8 mouse cellular contexts compared by ENCODE assay signal in the genomic region with DNA sequence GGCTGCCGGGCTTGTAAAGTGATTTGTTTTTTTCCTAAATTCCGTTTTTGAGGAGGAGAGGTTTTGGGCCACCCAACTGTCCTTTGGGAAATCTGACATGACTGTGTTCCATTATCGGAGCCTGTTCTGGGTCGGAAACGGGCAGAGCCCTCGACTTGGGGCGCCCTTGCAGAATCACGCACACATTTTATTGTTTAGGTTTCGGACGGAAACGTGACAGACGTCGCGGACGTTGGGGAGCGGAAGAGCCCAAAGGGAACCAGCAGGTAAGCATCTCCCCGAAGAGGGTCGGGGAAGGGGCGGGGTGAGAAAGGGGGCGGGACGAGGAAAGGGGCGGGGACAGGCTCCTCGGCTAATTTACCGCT. TPM values are rescaled to one million over a fixed set of nuclear protein-coding genes. Genes with fewer than 3 reads are reported as not detected.
DNase-seq lines count a peak whose midpoint lies in the region; ATAC-seq and TF ChIP-seq lines count a peak whose summit lies in the region.

No protein-coding gene starts in this region.

- 1% methylated on average over 24 of the region's 24 CpGs for WGBS in heart, embryonic 11.5 days (ENCODE audit: insufficient replicate concordance)
- whole genome bisulfite sequencing in forebrain, embryonic 14.5 days = 1% methylated on average over 24 of the region's 24 CpGs
- under 1% methylated on average over 24 of the region's 24 CpGs for WGBS in liver, embryonic 15.5 days (ENCODE audit: insufficient replicate concordance)

- H3K4me2 ChIP-seq in heart, embryonic 11.5 days = peak overlapping the region; percentile 76
- H3K4me2 ChIP-seq in CH12.LX (ENCODE audit: insufficient read depth, low read depth, poor library complexity, severe bottlenecking) = peak overlapping the region; percentile 67; the same call in 1 of the 2 replicates
- H3K4me2 ChIP-seq in forebrain, embryonic 14.5 days (ENCODE audit: low read length) = peak overlapping the region; percentile 74
- H3K4me2 ChIP-seq in liver, embryonic 15.5 days = peak overlapping the region; percentile 86

- H3K36me3 ChIP-seq in heart, embryonic 11.5 days (ENCODE audit: control insufficient read depth, insufficient read depth, low read length) = peaks cover 2% of the 10 kb centered on the region; the same call in 1 of the 2 replicates
- H3K36me3 ChIP-seq in CH12.LX (replicated peaks in 1 of 2; ENCODE audit: control insufficient read depth in 1 of 2, insufficient read depth in 1 of 2, low read length in 1 of 2) = peaks cover 10 to 20% of the 10 kb centered on the region in 2 experiments
- peaks cover 14% of the 10 kb centered on the region for H3K36me3 ChIP-seq in forebrain, embryonic 14.5 days (ENCODE audit: control insufficient read depth, insufficient read depth, low read length)
- H3K36me3 ChIP-seq in liver, embryonic 15.5 days (replicated peaks) = peaks cover 14% of the 10 kb centered on the region

- H3K27me3 ChIP-seq in heart, embryonic 11.5 days (ENCODE audit: control insufficient read depth, insufficient read depth, low read length) = no peaks in the 10 kb centered on the region
- H3K27me3 ChIP-seq in CH12.LX (replicated peaks) = peaks cover 2% of the 10 kb centered on the region
- H3K27me3 ChIP-seq in forebrain, embryonic 14.5 days (replicated peaks; ENCODE audit: control insufficient read depth, insufficient read depth, low read length) = no peaks in the 10 kb centered on the region
- no peaks in the 10 kb centered on the region for H3K27me3 ChIP-seq in liver, embryonic 15.5 days

- intact Hi-C loops in gastrocnemius, postnatal 14 days (cut with DNase I; ENCODE audit: low total_unique reads) = no loop called here

- TF ChIP-seq RAD21 in CH12.LX (IDR thresholded peaks at IDR 0.05; ENCODE audit: low read depth, low read length) = no peak

- peak overlapping the region; percentile 73 for H3K9ac ChIP-seq in heart, embryonic 11.5 days (ENCODE audit: low read depth, low read length)
- peak overlapping the region; percentile 33 for H3K9ac ChIP-seq in CH12.LX (ENCODE audit: insufficient read depth, low read depth)
- peak overlapping the region; percentile 89 for H3K9ac ChIP-seq in forebrain, embryonic 14.5 days (ENCODE audit: low read length)
- peak overlapping the region; percentile 86 for H3K9ac ChIP-seq in liver, embryonic 15.5 days

- dilution Hi-C loops in CH12.LX (cut with MboI; ENCODE audit: extremely low pct_ligation_motif_present, extremely low pct_unique_long_range_greater_than_20kb, low sequenced_read_pairs) = no loop called here

- no peaks in the 10 kb centered on the region for H3K9me3 ChIP-seq in heart, embryonic 11.5 days (replicated peaks; ENCODE audit: control insufficient read depth, low read length)
- H3K9me3 ChIP-seq in CH12.LX (replicated peaks; ENCODE audit: low read length) = no peaks in the 10 kb centered on the region
- no peaks in the 10 kb centered on the region for H3K9me3 ChIP-seq in forebrain, embryonic 14.5 days (replicated peaks; ENCODE audit: control insufficient read depth, low read length)
- no peaks in the 10 kb centered on the region for H3K9me3 ChIP-seq in liver, embryonic 15.5 days (replicated peaks)

- no peak for ATAC-seq in heart, embryonic 11.5 days (replicated peaks; ENCODE audit: insufficient number of reproducible peaks, low FRiP score, low TSS enrichment)
- ATAC-seq in forebrain, embryonic 14.5 days = no peak
- ATAC-seq in liver, embryonic 15.5 days (ENCODE audit: insufficient read depth) = no peak

- no peak for TF ChIP-seq CTCF in CH12.LX (conservative IDR thresholded peaks at IDR 0.05 in 1 of 2, IDR thresholded peaks at IDR 0.05 in 1 of 2; ENCODE audit: low read depth in 2 of 2, low read length in 2 of 2)

- H3K4me1 ChIP-seq in heart, embryonic 11.5 days (ENCODE audit: control insufficient read depth, insufficient read depth, low read length) = peaks cover 7% of the 10 kb centered on the region
- H3K4me1 ChIP-seq in CH12.LX (ENCODE audit: control insufficient read depth in 1 of 2, insufficient read depth in 2 of 2) = peaks cover 4 to 15% of the 10 kb centered on the region in 2 experiments; a peak in 3 of 4 replicates
- peaks cover 6% of the 10 kb centered on the region for H3K4me1 ChIP-seq in forebrain, embryonic 14.5 days (ENCODE audit: control insufficient read depth, insufficient read depth, low read length)
- peaks cover 20% of the 10 kb centered on the region for H3K4me1 ChIP-seq in liver, embryonic 15.5 days (replicated peaks)

- DNase-seq in heart, adult 11 months = no peak
- no peak for DNase-seq in CH12.LX (ENCODE audit: extremely low read depth)
- no peak for DNase-seq in forebrain, embryonic 14.5 days (ENCODE audit: low spot score)
- DNase-seq in adrenal gland, postnatal 14 days = no peak
- no peak for DNase-seq in urinary bladder, postnatal 25 days (ENCODE audit: low spot score)
- DNase-seq in gastrocnemius, postnatal 14 days = no peak

- in situ Hi-C loops in CH12.LX (cut with MboI; ENCODE audit: low pct_ligation_motif_present, low pct_unique_long_range_greater_than_20kb, low sequenced_read_pairs) = no loop called here

- peak overlapping the region; percentile 77 for H3K4me3 ChIP-seq in heart, embryonic 11.5 days (ENCODE audit: low read depth, low read length)
- H3K4me3 ChIP-seq in CH12.LX (replicated peaks in 1 of 3; ENCODE audit: low read depth in 2 of 3, low read length in 2 of 3, poor library complexity in 1 of 3) = peak overlapping the region; percentile 30 to 60 (median 52)
- peak overlapping the region; percentile 83 for H3K4me3 ChIP-seq in forebrain, embryonic 14.5 days (ENCODE audit: low read depth, low read length)
- peak overlapping the region; percentile 91 for H3K4me3 ChIP-seq in liver, embryonic 15.5 days (replicated peaks)

- no peak for TF ChIP-seq EP300 in CH12.LX (IDR thresholded peaks at IDR 0.05; ENCODE audit: low read length)

- peaks cover 5% of the 10 kb centered on the region for H3K79me2 ChIP-seq in CH12.LX (replicated peaks; ENCODE audit: control insufficient read depth, extremely low read depth, insufficient read depth, poor library complexity, severe bottlenecking)

- peak; percentile 43 for TF ChIP-seq POLR2A in CH12.LX (IDR thresholded peaks at IDR 0.05; ENCODE audit: low read depth, low read length)

- peak overlapping the region; percentile 75 for H3K27ac ChIP-seq in heart, embryonic 11.5 days (ENCODE audit: low read depth, low read length)
- no peak overlapping the region for H3K27ac ChIP-seq in CH12.LX (ENCODE audit: insufficient read depth, low read depth)
- H3K27ac ChIP-seq in forebrain, embryonic 14.5 days (ENCODE audit: low read depth, low read length) = peak overlapping the region; percentile 94
- H3K27ac ChIP-seq in liver, embryonic 15.5 days (replicated peaks) = peak overlapping the region; percentile 95

TF ChIP-seq in CH12.LX, 34 proteins besides CTCF, POLR2A, EP300 and RAD21:
- 0 out of 2 replicates have a peak, but pooled peaks have one; percentile 16 for TF ChIP-seq POLR2AphosphoS2 (IDR thresholded peaks at IDR 0.05; ENCODE audit: low read depth, low read length)
- TF ChIP-seq MAFK (IDR thresholded peaks at IDR 0.05; ENCODE audit: insufficient replicate concordance, low read length) = no peak
- no peak for TF ChIP-seq PAX5 (IDR thresholded peaks at IDR 0.05; ENCODE audit: low read length)
- no peak for TF ChIP-seq UBTF (IDR thresholded peaks at IDR 0.05; ENCODE audit: low read depth, low read length)
- TF ChIP-seq USF2 (conservative IDR thresholded peaks at IDR 0.05; ENCODE audit: low read depth, low read length) = no peak
- TF ChIP-seq BHLHE40 (IDR thresholded peaks at IDR 0.05; ENCODE audit: low read depth, low read length) = peak; percentile 89
- peak; percentile 48 for TF ChIP-seq MAX (IDR thresholded peaks at IDR 0.05; ENCODE audit: low read length)
- no peak for TF ChIP-seq ZKSCAN1 (IDR thresholded peaks at IDR 0.05; ENCODE audit: borderline replicate concordance, low read depth, low read length)
- TF ChIP-seq JUND (conservative IDR thresholded peaks at IDR 0.05; ENCODE audit: low read depth, low read length) = no peak
- TF ChIP-seq TBP (conservative IDR thresholded peaks at IDR 0.05; ENCODE audit: low read depth, low read length) = 0 out of 2 replicates have a peak, but pooled peaks have one; percentile 8
- no peak for TF ChIP-seq ETS1 (conservative IDR thresholded peaks at IDR 0.05; ENCODE audit: low read depth, low read length)

RNA-seq across cellular contexts. Expression of a gene that starts 0.6 kb away (rescaled TPM):
- polyA plus RNA-seq in heart, embryonic 11.5 days (2014; fragmentation: Nextera tagmentation; extraction: Ambion mirVana) = 7.3 and 12.8 TPM in 2 replicates
- total RNA-seq in CH12.LX (2012; rRNA removed) = 19.6 and 20.2 TPM in 2 replicates
- total RNA-seq in CH12.LX (2014; rRNA removed) = 18.0 and 20.3 TPM in 2 replicates
- 16.9 and 20.0 TPM in 2 replicates for polyA plus RNA-seq in CH12.LX (2012; ENCODE audit: insufficient read length, low read depth)
- 13.2 and 21.5 TPM in 2 replicates for polyA plus RNA-seq in forebrain, embryonic 14.5 days (2014; fragmentation: Nextera tagmentation; extraction: Ambion mirVana)
- polyA plus RNA-seq in liver, embryonic 15.5 days (2015; fragmentation: Nextera tagmentation; extraction: Ambion mirVana) = 3.3 and 3.6 TPM in 2 replicates
- 32.0 and 42.9 TPM in 2 replicates for total RNA-seq in adrenal gland, postnatal 14 days (2021)
- total RNA-seq in gastrocnemius, postnatal 14 days (2021) = 10 to 100 TPM; 19.2 to 24.1 TPM

Comparison
In these comparisons a context has a peak if more than half of its experiments do, and no peak if none do; other contexts are left out.
1. H3K9ac ChIP-seq: peak in every context shown above with its lines; median percentile 89 in forebrain, embryonic 14.5 days; 86 in liver, embryonic 15.5 days; 73 in heart, embryonic 11.5 days; 33 in CH12.LX.